ENCODE assay signal across 10 mouse cellular contexts in genomic region chr16:57669348-57669747, GRCm38 (mm10).
DNase-seq lines count a peak whose midpoint lies in the region; ATAC-seq and TF ChIP-seq lines count a peak whose summit lies in the region.
"Had no signal": no experiment of that assay in that cellular context is flagged by ENCODE, and none has a peak within 500 bp of the region (broad histone marks: within the 10 kb centered on the region; RNA-seq: fewer than 3 reads in every experiment).

No protein-coding gene starts in this region.

- no peaks in the 10 kb centered on the region for H3K36me3 ChIP-seq in heart, embryonic 11.5 days (ENCODE audit: control insufficient read depth, insufficient read depth, low read length)
- H3K36me3 ChIP-seq in embryonic facial prominence, embryonic 14.5 days (ENCODE audit: control insufficient read depth, insufficient read depth, low read length) = no peaks in the 10 kb centered on the region
- H3K36me3 ChIP-seq in stomach, postnatal 0 days (ENCODE audit: control insufficient read depth, insufficient read depth, low read length) = no peaks in the 10 kb centered on the region
- H3K36me3 ChIP-seq: embryonic facial prominence, embryonic 12.5 days; liver, embryonic 13.5 days had no signal

- H3K27me3 ChIP-seq in heart, embryonic 11.5 days (ENCODE audit: control insufficient read depth, insufficient read depth, low read length) = no peaks in the 10 kb centered on the region
- H3K27me3 ChIP-seq in embryonic facial prominence, embryonic 14.5 days (replicated peaks; ENCODE audit: control insufficient read depth, insufficient read depth, low read length) = no peaks in the 10 kb centered on the region
- no peaks in the 10 kb centered on the region for H3K27me3 ChIP-seq in stomach, postnatal 0 days (ENCODE audit: control insufficient read depth, insufficient read depth, low read length)
- H3K27me3 ChIP-seq: embryonic facial prominence, embryonic 12.5 days; liver, embryonic 13.5 days had no signal

- DNase-seq in heart, postnatal 10 days = peak; percentile 48 to 63
- peak; percentile 81 for DNase-seq in 416B (ENCODE audit: low read depth)
- peak; percentile 48 for DNase-seq in Muller cell, postnatal 12 days (ENCODE audit: inconsistent ontology term)
- peak; percentile 66 for DNase-seq in embryonic facial prominence, embryonic 14.5 days (ENCODE audit: low spot score)
- DNase-seq in layer of hippocampus, adult 9-10 months (ENCODE audit: low spot score) = peak; percentile 0
- DNase-seq in stomach, postnatal 0 days (ENCODE audit: low spot score) = peak; percentile 26
- DNase-seq in spleen, postnatal 4 days (ENCODE audit: low spot score in 2 of 2) = no peak
- DNase-seq: liver, embryonic 13.5 days had no signal

- WGBS in heart, embryonic 11.5 days (ENCODE audit: insufficient replicate concordance) = 14% methylated on average over 3 of the region's 3 CpGs
- WGBS in embryonic facial prominence, embryonic 14.5 days = 9% methylated on average over 3 of the region's 3 CpGs
- WGBS in stomach, postnatal 0 days = 15% methylated on average over 3 of the region's 3 CpGs

- no peak for ATAC-seq in heart, embryonic 11.5 days (replicated peaks; ENCODE audit: insufficient number of reproducible peaks, low FRiP score, low TSS enrichment)
- no peak for ATAC-seq in embryonic facial prominence, embryonic 14.5 days (ENCODE audit: low read depth)
- ATAC-seq in stomach, postnatal 0 days (ENCODE audit: low FRiP score, low TSS enrichment) = no peak

- TF ChIP-seq CTCF in stomach, postnatal 0 days (IDR thresholded peaks at IDR 0.05; ENCODE audit: low read depth) = peak; percentile 83

- no peak overlapping the region for H3K27ac ChIP-seq in heart, embryonic 11.5 days (ENCODE audit: low read depth, low read length)
- no peak overlapping the region for H3K27ac ChIP-seq in embryonic facial prominence, embryonic 14.5 days (replicated peaks; ENCODE audit: low read depth, low read length)
- H3K27ac ChIP-seq in stomach, postnatal 0 days (replicated peaks) = no peak overlapping the region
- H3K27ac ChIP-seq: embryonic facial prominence, embryonic 12.5 days; liver, embryonic 13.5 days had no signal

- no peak for TF ChIP-seq EP300 in stomach, postnatal 0 days (optimal IDR thresholded peaks at IDR 0.05)

- H3K4me1 ChIP-seq in heart, embryonic 11.5 days (ENCODE audit: control insufficient read depth, insufficient read depth, low read length) = no peaks in the 10 kb centered on the region
- peaks cover 4% of the 10 kb centered on the region; the same call in 1 of the 2 replicates for H3K4me1 ChIP-seq in embryonic facial prominence, embryonic 14.5 days (ENCODE audit: control insufficient read depth, insufficient read depth, low read length)
- H3K4me1 ChIP-seq in stomach, postnatal 0 days (replicated peaks; ENCODE audit: control insufficient read depth, insufficient read depth) = no peaks in the 10 kb centered on the region
- H3K4me1 ChIP-seq: embryonic facial prominence, embryonic 12.5 days; liver, embryonic 13.5 days had no signal

- intact Hi-C loops in heart, postnatal 10 days (cut with DNase I) = loop anchor here (2.0 to 5.0 kb wide), 4 partner anchors 35 to 611 kb away; no protein-coding TSS in a partner anchor

- no peak overlapping the region for H3K4me2 ChIP-seq in heart, embryonic 11.5 days
- H3K4me2 ChIP-seq in embryonic facial prominence, embryonic 14.5 days (ENCODE audit: low read depth, low read length) = no peak overlapping the region
- H3K4me2 ChIP-seq in stomach, postnatal 0 days (replicated peaks; ENCODE audit: low read depth) = no peak overlapping the region
- H3K4me2 ChIP-seq: embryonic facial prominence, embryonic 12.5 days; liver, embryonic 13.5 days had no signal

- no peak overlapping the region for H3K9ac ChIP-seq in heart, embryonic 11.5 days (ENCODE audit: low read depth, low read length)
- no peak overlapping the region for H3K9ac ChIP-seq in embryonic facial prominence, embryonic 14.5 days (ENCODE audit: low read depth, low read length)
- no peak overlapping the region for H3K9ac ChIP-seq in stomach, postnatal 0 days (ENCODE audit: low read length)
- H3K9ac ChIP-seq: embryonic facial prominence, embryonic 12.5 days; liver, embryonic 13.5 days had no signal

- H3K4me3 ChIP-seq in heart, embryonic 11.5 days (ENCODE audit: low read depth, low read length) = no peak overlapping the region
- H3K4me3 ChIP-seq in embryonic facial prominence, embryonic 14.5 days (ENCODE audit: low read depth, low read length) = no peak overlapping the region
- no peak overlapping the region for H3K4me3 ChIP-seq in stomach, postnatal 0 days (ENCODE audit: low read depth, low read length)
- H3K4me3 ChIP-seq: embryonic facial prominence, embryonic 12.5 days; liver, embryonic 13.5 days had no signal

- H3K9me3 ChIP-seq in heart, embryonic 11.5 days (replicated peaks; ENCODE audit: control insufficient read depth, low read length) = no peaks in the 10 kb centered on the region
- H3K9me3 ChIP-seq in embryonic facial prominence, embryonic 14.5 days (ENCODE audit: control insufficient read depth, low read length) = no peaks in the 10 kb centered on the region
- no peaks in the 10 kb centered on the region for H3K9me3 ChIP-seq in stomach, postnatal 0 days (ENCODE audit: control insufficient read depth, low read length)
- H3K9me3 ChIP-seq: embryonic facial prominence, embryonic 12.5 days; liver, embryonic 13.5 days had no signal

Comparison
In these comparisons a context has a peak if more than half of its experiments do, and no peak if none do; other contexts are left out.
1. DNase-seq: peak in heart, postnatal 10 days (2 of 2), 416B (single experiment), Muller cell, postnatal 12 days (single experiment), embryonic facial prominence, embryonic 14.5 days (single experiment), layer of hippocampus, adult 9-10 months (single experiment) and stomach, postnatal 0 days (single experiment); none in spleen, postnatal 4 days (0 of 2).